Comparison of ENCODE assay signal across 18 mouse cellular contexts in the genomic region with DNA sequence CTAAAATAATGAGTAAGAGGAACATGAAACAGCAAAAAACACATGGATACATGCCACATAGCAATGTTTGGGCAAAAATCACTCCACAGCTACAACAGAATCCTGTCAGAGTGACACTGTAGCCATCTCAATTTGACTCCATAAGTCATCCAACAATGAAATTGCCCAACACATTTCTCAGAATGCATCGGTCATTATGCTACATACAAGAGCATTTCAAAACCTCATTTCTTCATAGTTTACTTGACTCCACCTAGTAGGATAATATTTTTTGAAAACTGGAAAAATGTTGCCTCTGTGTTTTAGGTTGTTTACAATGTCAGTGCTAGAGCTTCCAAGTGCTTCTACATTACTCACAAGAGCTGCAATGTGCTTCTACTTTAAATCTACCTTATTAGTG.
DNase-seq lines count a peak whose midpoint lies in the region; ATAC-seq lines count a peak whose summit lies in the region.
"Had no signal": no experiment of that assay in that cellular context is flagged by ENCODE, and none has a peak within 500 bp of the region (broad histone marks: within the 10 kb centered on the region; RNA-seq: fewer than 3 reads in every experiment).

No protein-coding gene starts in this region.

- H3K4me3 ChIP-seq in heart, embryonic 11.5 days (ENCODE audit: low read depth, low read length), result no peak overlapping the region
- no peak overlapping the region for H3K4me3 ChIP-seq in lung, embryonic 15.5 days
- H3K4me3 ChIP-seq in intestine, embryonic 16.5 days (ENCODE audit: low read length), result no peak overlapping the region
- H3K4me3 ChIP-seq: embryonic facial prominence, embryonic 12.5 days; forebrain, embryonic 15.5 days; heart, adult 2 months had no signal

- no peak for DNase-seq in heart, adult 9 months (ENCODE audit: low spot score in 2 of 2)
- no peak for DNase-seq in lung, postnatal 10 days
- DNase-seq in 416B (ENCODE audit: low read depth) (peak; percentile 32), adipocyte (ENCODE audit: low spot score) (peak; percentile 51)
- DNase-seq: adrenal gland, postnatal 10 days; cerebellum, adult 11 months; cerebellum, adult 8-10 months; cerebellum, postnatal 25 days; gastrocnemius, postnatal 14 days; heart, adult 2 months; kidney, adult 11 months had no signal

- H3K4me1 ChIP-seq in heart, embryonic 11.5 days (ENCODE audit: control insufficient read depth, insufficient read depth, low read length), result peaks cover 27% of the 10 kb centered on the region
- H3K4me1 ChIP-seq in lung, embryonic 15.5 days, result peaks cover 41% of the 10 kb centered on the region
- peaks cover 12% of the 10 kb centered on the region for H3K4me1 ChIP-seq in intestine, embryonic 16.5 days (ENCODE audit: control insufficient read depth, insufficient read depth, low read length)

- H3K4me2 ChIP-seq in heart, embryonic 11.5 days, result no peak overlapping the region
- H3K4me2 ChIP-seq in lung, embryonic 15.5 days, result no peak overlapping the region
- no peak overlapping the region for H3K4me2 ChIP-seq in intestine, embryonic 16.5 days (ENCODE audit: low read depth, low read length)
- H3K4me2 ChIP-seq: embryonic facial prominence, embryonic 12.5 days; forebrain, embryonic 15.5 days had no signal

- 96% methylated on average over 1 of the region's 1 CpGs for WGBS in heart, embryonic 11.5 days (ENCODE audit: insufficient replicate concordance)
- 74% methylated on average over 1 of the region's 1 CpGs for WGBS in lung, embryonic 15.5 days
- WGBS in intestine, embryonic 16.5 days, result 92% methylated on average over 1 of the region's 1 CpGs

- no peaks in the 10 kb centered on the region for H3K27me3 ChIP-seq in heart, embryonic 11.5 days (ENCODE audit: control insufficient read depth, insufficient read depth, low read length)
- no peaks in the 10 kb centered on the region for H3K27me3 ChIP-seq in lung, embryonic 15.5 days
- H3K27me3 ChIP-seq in intestine, embryonic 16.5 days (replicated peaks; ENCODE audit: control insufficient read depth, insufficient read depth, low read length), result no peaks in the 10 kb centered on the region
- H3K27me3 ChIP-seq: embryonic facial prominence, embryonic 12.5 days; forebrain, embryonic 15.5 days had no signal

- ATAC-seq in heart, embryonic 11.5 days (replicated peaks; ENCODE audit: insufficient number of reproducible peaks, low FRiP score, low TSS enrichment), result no peak
- ATAC-seq in lung, embryonic 15.5 days (ENCODE audit: borderline replicate concordance, extremely low read depth, low FRiP score, low TSS enrichment), result no peak
- ATAC-seq in intestine, embryonic 16.5 days, result no peak
- ATAC-seq: forebrain, embryonic 15.5 days; hindbrain, embryonic 16.5 days; inflammation-experienced regulatory T-cells, adult 6 months had no signal

- H3K36me3 ChIP-seq in heart, embryonic 11.5 days (ENCODE audit: control insufficient read depth, insufficient read depth, low read length), result no peaks in the 10 kb centered on the region
- no peaks in the 10 kb centered on the region for H3K36me3 ChIP-seq in lung, embryonic 15.5 days
- no peaks in the 10 kb centered on the region for H3K36me3 ChIP-seq in intestine, embryonic 16.5 days (ENCODE audit: control insufficient read depth, insufficient read depth, low read length)
- H3K36me3 ChIP-seq: embryonic facial prominence, embryonic 12.5 days; forebrain, embryonic 15.5 days had no signal

- H3K9ac ChIP-seq in heart, embryonic 11.5 days (ENCODE audit: low read depth, low read length), result no peak overlapping the region
- no peak overlapping the region for H3K9ac ChIP-seq in lung, embryonic 15.5 days
- H3K9ac ChIP-seq in intestine, embryonic 16.5 days (ENCODE audit: low read depth, low read length), result no peak overlapping the region
- H3K9ac ChIP-seq: embryonic facial prominence, embryonic 12.5 days; forebrain, embryonic 15.5 days had no signal

- H3K9me3 ChIP-seq in heart, embryonic 11.5 days (replicated peaks; ENCODE audit: control insufficient read depth, low read length), result no peaks in the 10 kb centered on the region
- H3K9me3 ChIP-seq in lung, embryonic 15.5 days, result no peaks in the 10 kb centered on the region
- H3K9me3 ChIP-seq in intestine, embryonic 16.5 days (ENCODE audit: control insufficient read depth, low read length), result no peaks in the 10 kb centered on the region
- H3K9me3 ChIP-seq: embryonic facial prominence, embryonic 12.5 days; forebrain, embryonic 15.5 days had no signal

- peak overlapping the region; percentile 60; the same call in 1 of the 2 replicates for H3K27ac ChIP-seq in heart, embryonic 11.5 days (ENCODE audit: low read depth, low read length)
- H3K27ac ChIP-seq in lung, embryonic 15.5 days, result 0 out of 2 replicates have a peak overlapping the region, but pooled peaks have one; percentile 26
- no peak overlapping the region for H3K27ac ChIP-seq in intestine, embryonic 16.5 days (ENCODE audit: low read length)
- H3K27ac ChIP-seq: embryonic facial prominence, embryonic 12.5 days; forebrain, embryonic 15.5 days had no signal

Comparison
In these comparisons a context has a peak if more than half of its experiments do, and no peak if none do; other contexts are left out.
1. DNase-seq: peak in 416B (single experiment) and adipocyte (single experiment); none in heart, adult 9 months (0 of 2) and lung, postnatal 10 days (single experiment).